Mouse (Mus musculus): ENCODE results near the gene Il1rn. TPM values are rescaled to one million over a fixed set of nuclear protein-coding genes. Genes with fewer than 3 reads are reported as not detected.

The Il1rn gene
- polyA plus RNA-seq, 1 experiment from 2014 or later = 0.08 TPM

GRCm38 (mm10) chr2:24382456-24383230, 46.0 kb downstream of the Il1rn start:
- no peaks in the 10 kb centered on the region for H3K36me3 ChIP-seq
- no peak overlapping the region for H3K4me2 ChIP-seq
- no peak overlapping the region for H3K9ac ChIP-seq
- no peak overlapping the region for H3K27ac ChIP-seq (ENCODE audit: poor library complexity, severe bottlenecking)
- ATAC-seq (ENCODE audit: insufficient number of reproducible peaks, low FRiP score) = no peak
- H3K4me1 ChIP-seq (replicated peaks) = no peaks in the 10 kb centered on the region
- no peaks in the 10 kb centered on the region for H3K27me3 ChIP-seq (replicated peaks)
- WGBS = 60% methylated on average over 9 of the region's 9 CpGs
- no peak overlapping the region for H3K4me3 ChIP-seq
- H3K9me3 ChIP-seq (replicated peaks) = no peaks in the 10 kb centered on the region

- H3K4me2 ChIP-seq = no peak overlapping the region
- H3K27ac ChIP-seq (ENCODE audit: poor library complexity, severe bottlenecking) = no peak overlapping the region
- H3K9ac ChIP-seq = no peak overlapping the region
- WGBS = 60% methylated on average over 3 of the region's 3 CpGs
- no peak overlapping the region for H3K4me3 ChIP-seq
- H3K9me3 ChIP-seq (replicated peaks) = no peaks in the 10 kb centered on the region
- ATAC-seq (ENCODE audit: insufficient number of reproducible peaks, low FRiP score) = no peak
- H3K27me3 ChIP-seq (replicated peaks) = no peaks in the 10 kb centered on the region
- H3K36me3 ChIP-seq = no peaks in the 10 kb centered on the region
- no peaks in the 10 kb centered on the region for H3K4me1 ChIP-seq (replicated peaks)
Observed at GRCm38 (mm10) chr2:24383636-24384035, 47.0 kb downstream of the Il1rn start.

GRCm38 (mm10) chr2:24384393-24384792, 47.7 kb downstream of the Il1rn start:
- H3K4me2 ChIP-seq = no peak overlapping the region
- no peak for ATAC-seq (ENCODE audit: insufficient number of reproducible peaks, low FRiP score)
- H3K4me3 ChIP-seq = no peak overlapping the region
- H3K9me3 ChIP-seq (replicated peaks) = no peaks in the 10 kb centered on the region
- no peaks in the 10 kb centered on the region for H3K4me1 ChIP-seq (replicated peaks)
- H3K9ac ChIP-seq = no peak overlapping the region
- no peak overlapping the region for H3K27ac ChIP-seq (ENCODE audit: poor library complexity, severe bottlenecking)
- no peaks in the 10 kb centered on the region for H3K27me3 ChIP-seq (replicated peaks)
- no peaks in the 10 kb centered on the region for H3K36me3 ChIP-seq

- H3K27ac ChIP-seq (ENCODE audit: poor library complexity, severe bottlenecking) = no peak overlapping the region
- ATAC-seq (ENCODE audit: insufficient number of reproducible peaks, low FRiP score) = 0 out of 2 replicates have a peak, but pooled peaks have one; percentile 44
- no peaks in the 10 kb centered on the region for H3K36me3 ChIP-seq
- no peaks in the 10 kb centered on the region for H3K27me3 ChIP-seq (replicated peaks)
- no peaks in the 10 kb centered on the region for H3K9me3 ChIP-seq (replicated peaks)
- H3K4me1 ChIP-seq (replicated peaks) = no peaks in the 10 kb centered on the region
- no peak overlapping the region for H3K4me2 ChIP-seq
- no peak overlapping the region for H3K4me3 ChIP-seq
- no peak overlapping the region for H3K9ac ChIP-seq
- 72% methylated on average over 14 of the region's 14 CpGs for WGBS
Observed at GRCm38 (mm10) chr2:24385111-24385961, 48.7 kb downstream of the Il1rn start.

- no peak overlapping the region for H3K4me3 ChIP-seq
- 71% methylated on average over 21 of the region's 21 CpGs for WGBS
- no peaks in the 10 kb centered on the region for H3K4me1 ChIP-seq (replicated peaks)
- no peak overlapping the region for H3K9ac ChIP-seq
- H3K27me3 ChIP-seq (replicated peaks) = no peaks in the 10 kb centered on the region
- H3K4me2 ChIP-seq = no peak overlapping the region
- ATAC-seq (ENCODE audit: insufficient number of reproducible peaks, low FRiP score) = no peak
- no peak overlapping the region for H3K27ac ChIP-seq (ENCODE audit: poor library complexity, severe bottlenecking)
- H3K9me3 ChIP-seq (replicated peaks) = no peaks in the 10 kb centered on the region
- H3K36me3 ChIP-seq = no peaks in the 10 kb centered on the region
Observed at GRCm38 (mm10) chr2:24386158-24386963, 49.7 kb downstream of the Il1rn start.

GRCm38 (mm10) chr2:24386964-24387320, 50.3 kb downstream of the Il1rn start:
- no peak for ATAC-seq (ENCODE audit: insufficient number of reproducible peaks, low FRiP score)
- H3K4me2 ChIP-seq = no peak overlapping the region
- H3K4me3 ChIP-seq = no peak overlapping the region
- H3K4me1 ChIP-seq (replicated peaks) = no peaks in the 10 kb centered on the region
- WGBS = 66% methylated on average over 2 of the region's 2 CpGs
- H3K9ac ChIP-seq = no peak overlapping the region
- no peak overlapping the region for H3K27ac ChIP-seq (ENCODE audit: poor library complexity, severe bottlenecking)
- no peaks in the 10 kb centered on the region for H3K36me3 ChIP-seq
- no peaks in the 10 kb centered on the region for H3K27me3 ChIP-seq (replicated peaks)
- no peaks in the 10 kb centered on the region for H3K9me3 ChIP-seq (replicated peaks)

- WGBS = 78% methylated on average over 4 of the region's 4 CpGs
Observed at GRCm38 (mm10) chr2:24387361-24388283, 51.0 kb downstream of the Il1rn start.

GRCm38 (mm10) chr2:24393251-24393650, 56.6 kb downstream of the Il1rn start:
- H3K27me3 ChIP-seq (replicated peaks) = no peaks in the 10 kb centered on the region; the same call in 1 of the 2 replicates
- H3K4me2 ChIP-seq = no peak overlapping the region
- H3K36me3 ChIP-seq = no peaks in the 10 kb centered on the region
- H3K9me3 ChIP-seq (replicated peaks) = no peaks in the 10 kb centered on the region
- no peak overlapping the region for H3K9ac ChIP-seq
- no peak overlapping the region for H3K4me3 ChIP-seq
- no peak for ATAC-seq (ENCODE audit: insufficient number of reproducible peaks, low FRiP score)
- no peak overlapping the region for H3K27ac ChIP-seq (ENCODE audit: poor library complexity, severe bottlenecking)
- H3K4me1 ChIP-seq (replicated peaks) = no peaks in the 10 kb centered on the region
- WGBS = 77% methylated on average over 2 of the region's 2 CpGs

More at GRCm38 (mm10) chr2:24387361-24388283, 51.0 kb downstream of the Il1rn start:
- Histone ChIP-seq H3K36me3 (no peaks in the 10 kb centered on the region), H3K4me2 (no peak overlapping the region), H3K9ac (no peak overlapping the region), H3K27me3 (replicated peaks) (no peaks in the 10 kb centered on the region), H3K4me1 (replicated peaks) (no peaks in the 10 kb centered on the region), H3K4me3 (no peak overlapping the region), H3K9me3 (replicated peaks) (no peaks in the 10 kb centered on the region), H3K27ac (ENCODE audit: poor library complexity, severe bottlenecking) (no peak overlapping the region)
- no peak for ATAC-seq (ENCODE audit: insufficient number of reproducible peaks, low FRiP score)

- H3K4me2 ChIP-seq = no peak overlapping the region
- 14% methylated on average over 2 of the region's 2 CpGs for WGBS
- no peak overlapping the region for H3K9ac ChIP-seq
- H3K27me3 ChIP-seq (replicated peaks) = no peaks in the 10 kb centered on the region; the same call in 1 of the 2 replicates
- H3K4me1 ChIP-seq (replicated peaks) = 0 out of 2 replicates have a peak, but pooled peaks cover 4% of the 10 kb centered on the region
- H3K36me3 ChIP-seq = no peaks in the 10 kb centered on the region
- no peak for ATAC-seq (ENCODE audit: insufficient number of reproducible peaks, low FRiP score)
- no peak overlapping the region for H3K27ac ChIP-seq (ENCODE audit: poor library complexity, severe bottlenecking)
- H3K4me3 ChIP-seq = no peak overlapping the region
- H3K9me3 ChIP-seq (replicated peaks) = no peaks in the 10 kb centered on the region
Observed at GRCm38 (mm10) chr2:24397115-24397514, 60.5 kb downstream of the Il1rn start.

- H3K9ac ChIP-seq = no peak overlapping the region
- H3K9me3 ChIP-seq (replicated peaks) = no peaks in the 10 kb centered on the region
- H3K4me1 ChIP-seq (replicated peaks) = peaks cover 9% of the 10 kb centered on the region; the same call in 1 of the 2 replicates
- no peak for ATAC-seq (ENCODE audit: insufficient number of reproducible peaks, low FRiP score)
- no peaks in the 10 kb centered on the region for H3K36me3 ChIP-seq
- 74% methylated on average over 3 of the region's 3 CpGs for WGBS
- H3K27me3 ChIP-seq (replicated peaks) = peaks cover 30% of the 10 kb centered on the region
- no peak overlapping the region for H3K4me2 ChIP-seq
- H3K27ac ChIP-seq (ENCODE audit: poor library complexity, severe bottlenecking) = no peak overlapping the region
- H3K4me3 ChIP-seq = no peak overlapping the region
Observed at GRCm38 (mm10) chr2:24400711-24401110, 64.1 kb downstream of the Il1rn start.

Measured in heart, embryonic 12.5 days (tissue).